Mouse (Mus musculus): Measurements from ENCODE around the gene Brip1.

GRCm38 (mm10) chr11:86032910-86033309, 168.1 kb downstream of the Brip1 start:
- TF ChIP-seq MAX (IDR thresholded peaks at IDR 0.05) = no peak
- TF ChIP-seq MYOD1 (IDR thresholded peaks at IDR 0.05; ENCODE audit: control insufficient read depth, insufficient read length, low read depth) = no peak
- no peak for TF ChIP-seq CTCF (IDR thresholded peaks at IDR 0.05; ENCODE audit: control insufficient read depth, insufficient read depth, insufficient read length)
- TF ChIP-seq MYOG (IDR thresholded peaks at IDR 0.05; ENCODE audit: control insufficient read depth, extremely low read depth, insufficient read length) = no peak
- TF ChIP-seq USF1 (IDR thresholded peaks at IDR 0.05; ENCODE audit: low read depth) = no peak
